Mouse (Mus musculus) bone marrow, adult 2 months (tissue): ENCODE measurements around the gene Mak.

Source experiments
- CTCF ChIP-seq: fragments of 200-500 bp; IDR thresholded peaks from 2 replicates; pipeline ENCODE4 v1.5.1; 2011; ENCODE audit warnings: low read length, control low read depth; ENCODE audit not compliant: control insufficient read depth, insufficient read depth
- POLR2A ChIP-seq: fragments of 200-500 bp; IDR thresholded peaks from 2 replicates; pipeline ENCODE4 v1.6.1; 2011; ENCODE audit warnings: low read depth, mild to moderate bottlenecking, control low read depth, low read length, borderline replicate concordance; ENCODE audit not compliant: control insufficient read depth

DNA sequence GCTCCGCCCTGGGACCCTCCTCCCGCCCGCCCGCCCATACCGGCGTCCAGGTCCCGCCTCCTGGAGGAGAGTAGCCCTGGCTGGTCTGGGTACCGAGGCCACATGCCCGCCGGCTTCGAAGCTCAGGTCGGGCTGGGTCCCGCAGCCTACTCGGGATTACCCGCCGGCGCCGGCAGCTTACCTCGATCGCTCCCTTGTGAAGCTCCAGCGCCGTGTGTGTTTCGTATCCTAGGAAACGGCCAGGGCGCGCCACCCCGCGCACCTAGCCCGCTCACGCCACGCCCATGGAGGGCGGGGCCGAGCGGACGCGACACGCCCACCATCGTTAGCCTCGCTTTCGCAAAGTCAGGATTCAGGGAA, at the start of gene Mak:
- TF ChIP-seq CTCF: no peak
- no peak for TF ChIP-seq POLR2A
